Mouse (Mus musculus) right cerebral cortex, postnatal 4 days (tissue): ENCODE measurements around the gene Stard13.

Source experiments
- DNase-seq: peaks from one replicate; pipeline ENCODE4 v3.0.0-alpha.2; 2022

Stard13 gene

DNA sequence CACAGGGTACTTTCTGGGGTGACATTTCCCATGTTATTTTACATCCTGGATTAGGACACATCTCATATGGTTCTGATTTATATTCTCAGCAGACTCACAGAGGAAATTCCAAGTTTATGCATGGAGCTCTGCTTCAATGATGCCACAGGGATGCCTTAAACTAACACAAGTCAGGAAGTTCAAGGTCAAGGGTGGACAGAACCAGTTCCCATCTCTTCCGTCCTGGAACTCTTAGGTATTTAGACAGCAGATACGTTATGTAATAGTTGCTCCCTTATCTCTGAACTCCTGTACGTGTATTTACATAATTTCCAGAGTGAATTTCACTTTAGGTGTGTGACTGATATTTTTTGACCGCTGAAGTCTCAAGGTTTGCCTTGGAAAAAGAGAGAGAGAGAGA lies 130.4 kb downstream of the Stard13 start:
- no peak for DNase-seq

DNA sequence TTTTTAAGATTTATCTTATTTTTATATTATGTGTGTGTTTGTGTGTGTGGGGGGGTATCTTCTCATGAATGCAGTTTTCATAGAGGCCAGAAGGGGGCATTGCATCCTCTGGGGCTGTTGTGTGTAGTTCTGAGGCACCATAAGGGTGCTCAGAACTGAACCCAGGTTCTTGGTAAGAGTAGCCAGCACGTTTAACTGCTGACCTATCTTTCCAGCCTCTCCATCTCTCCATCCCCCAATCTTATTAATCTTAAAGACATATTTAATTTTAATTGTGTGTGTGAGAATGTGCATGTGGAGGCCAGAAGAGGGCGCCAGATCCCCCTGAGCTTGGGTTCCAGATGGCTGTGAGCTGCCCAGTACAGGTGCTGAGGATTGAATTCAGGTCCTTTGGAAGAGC lies 131.4 kb downstream of the Stard13 start:
- DNase-seq = no peak

DNA sequence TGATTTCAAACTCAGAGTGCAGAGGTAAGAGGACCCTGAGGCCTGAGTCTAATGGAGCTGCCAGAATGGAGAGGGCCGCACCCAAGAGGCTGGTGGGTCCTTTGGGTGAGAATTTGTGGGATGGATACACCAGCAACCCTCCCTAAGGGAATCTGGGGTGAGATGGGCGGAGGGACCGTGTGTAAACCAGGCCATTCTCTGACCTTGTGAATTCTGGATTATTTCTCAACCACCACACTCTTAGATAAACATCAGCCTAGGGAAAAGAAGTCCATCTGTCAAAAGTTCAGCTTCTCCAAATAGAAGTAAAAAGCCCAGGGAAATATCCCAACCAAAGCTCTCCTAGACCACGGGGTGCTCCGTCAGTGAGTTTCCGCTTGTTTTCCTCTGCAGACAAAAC lies 137.6 kb downstream of the Stard13 start:
- no peak for DNase-seq

DNA sequence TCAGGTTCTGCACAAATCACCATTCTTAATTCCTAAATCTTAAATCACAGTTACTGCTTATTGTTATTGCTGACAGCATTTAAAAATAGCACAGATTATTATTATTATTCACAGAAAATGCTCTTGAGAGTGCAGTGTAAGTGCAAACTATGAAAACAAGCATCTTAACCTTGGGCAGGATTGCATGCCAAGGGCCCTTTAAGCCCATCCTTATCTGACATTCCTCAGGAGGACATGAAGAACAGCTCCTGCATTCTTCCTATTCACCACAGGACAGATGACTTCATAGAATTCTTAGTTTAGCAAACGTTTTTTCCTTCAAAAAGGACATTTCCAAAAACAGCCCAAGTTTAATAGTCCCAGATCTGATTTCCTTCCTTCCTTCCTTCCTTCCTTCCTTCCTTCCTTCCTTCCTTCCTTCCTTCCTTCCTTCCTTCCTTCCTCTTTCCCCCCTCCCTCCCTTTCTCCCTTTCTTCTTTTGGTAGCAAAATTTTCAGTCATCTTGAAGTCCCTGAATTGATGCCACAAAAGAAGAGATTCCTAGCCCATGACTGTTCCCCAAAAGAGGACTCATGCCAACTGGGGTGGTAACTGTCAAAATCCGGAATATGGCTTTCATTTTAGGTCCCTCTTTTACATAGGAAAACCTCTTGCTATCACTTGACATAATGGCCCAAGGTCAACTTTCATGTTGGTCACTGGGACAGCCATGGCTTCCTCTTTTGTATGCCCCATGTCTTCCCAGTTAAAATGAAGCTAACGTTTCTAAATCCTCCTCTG lies 140.6 kb downstream of the Stard13 start:
- no peak for DNase-seq

DNA sequence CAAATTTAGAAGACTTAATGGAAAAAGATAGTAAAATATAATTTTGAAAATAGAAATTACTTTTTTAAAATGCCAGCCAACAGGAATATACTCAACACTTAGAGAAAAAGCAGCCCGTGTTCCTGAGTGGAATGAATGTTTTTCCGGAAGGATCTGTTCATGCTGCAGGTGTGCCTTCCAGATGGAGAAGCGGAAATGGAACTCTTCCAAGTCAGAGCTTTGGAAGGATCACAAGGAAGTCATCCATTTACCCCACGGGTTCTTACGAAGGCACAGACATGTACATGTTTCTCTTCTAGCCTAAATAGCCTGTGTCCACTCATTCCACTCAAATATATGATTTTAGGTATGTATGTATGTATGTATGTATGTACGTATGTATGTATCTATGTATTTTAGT lies 142.6 kb downstream of the Stard13 start:
- DNase-seq = no peak

DNA sequence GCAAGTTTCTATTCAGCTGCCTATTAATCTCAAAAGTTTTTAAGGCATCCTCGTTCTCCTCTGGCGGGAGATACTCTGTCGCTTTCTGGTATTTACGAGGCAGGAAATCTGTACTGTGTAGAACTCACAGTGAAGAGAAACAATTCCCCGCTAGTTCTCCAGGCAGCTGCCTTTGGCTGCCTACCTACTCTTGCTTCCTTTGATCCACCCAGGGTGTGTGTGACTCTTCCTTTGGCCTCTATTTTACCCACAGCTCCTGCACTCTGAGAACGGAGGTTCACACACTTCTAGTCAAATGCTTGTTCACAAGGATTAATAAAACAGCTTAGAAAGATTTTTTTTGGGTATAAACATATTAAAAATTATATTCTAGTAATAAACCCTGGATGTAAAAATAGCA lies 144.4 kb downstream of the Stard13 start:
- no peak for DNase-seq

DNA sequence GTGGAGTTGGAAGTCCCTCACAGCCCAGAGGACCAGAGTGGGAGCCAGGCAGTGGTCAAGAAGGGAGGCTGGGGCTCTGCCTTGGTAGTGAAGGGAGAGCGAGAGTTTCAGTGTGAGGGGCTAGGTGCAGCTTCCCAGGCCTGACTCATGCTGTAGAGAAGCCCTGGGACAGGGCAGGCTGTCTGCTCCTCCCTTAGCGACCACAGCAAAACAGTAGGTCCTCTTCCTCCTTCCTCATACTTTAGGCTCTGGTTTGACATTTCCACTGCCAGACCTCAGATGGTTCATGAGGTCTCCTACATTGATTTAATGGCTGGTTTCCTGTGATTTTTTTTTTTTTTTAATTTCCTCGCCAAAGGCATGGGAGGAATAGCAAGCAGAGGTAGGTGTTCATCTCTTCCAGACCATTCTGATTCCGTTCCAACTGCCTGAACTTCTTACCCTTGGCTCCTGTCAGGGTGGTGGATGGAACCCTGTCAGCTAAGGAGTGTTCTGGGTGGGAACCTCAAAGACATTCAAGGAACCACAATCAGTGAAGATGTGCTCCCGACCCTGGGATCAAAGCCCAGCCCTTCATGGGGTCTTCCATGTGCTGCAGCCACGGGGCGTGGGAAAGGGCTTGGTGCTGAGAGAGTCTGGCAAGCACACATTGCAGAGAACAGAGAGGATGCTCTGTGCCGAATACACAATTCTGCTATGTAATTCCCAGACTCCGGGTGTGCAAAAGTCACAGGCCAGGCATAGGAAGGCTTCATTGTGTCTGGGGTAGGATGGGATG lies 147.0 kb downstream of the Stard13 start:
- DNase-seq = no peak

DNA sequence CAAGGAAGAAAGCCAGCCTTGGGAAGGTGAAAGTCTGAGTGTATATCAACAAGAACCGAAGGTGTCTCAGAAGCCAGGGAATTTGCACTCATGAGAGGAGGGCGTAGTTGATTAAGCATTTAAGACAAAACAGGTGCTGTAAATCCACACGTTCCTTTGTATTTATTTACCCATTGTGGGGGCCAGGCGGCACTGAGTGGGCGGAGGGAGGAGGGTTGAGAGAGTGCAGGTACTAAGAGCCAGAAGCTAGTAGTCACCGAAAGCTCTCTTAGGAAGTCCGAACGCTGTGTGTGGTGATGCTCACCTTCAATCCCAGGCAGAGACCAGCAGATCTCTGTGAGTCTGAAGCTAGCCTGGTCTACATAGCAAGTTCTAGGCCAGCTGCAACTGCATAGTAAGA lies 147.9 kb downstream of the Stard13 start:
- DNase-seq = no peak

DNA sequence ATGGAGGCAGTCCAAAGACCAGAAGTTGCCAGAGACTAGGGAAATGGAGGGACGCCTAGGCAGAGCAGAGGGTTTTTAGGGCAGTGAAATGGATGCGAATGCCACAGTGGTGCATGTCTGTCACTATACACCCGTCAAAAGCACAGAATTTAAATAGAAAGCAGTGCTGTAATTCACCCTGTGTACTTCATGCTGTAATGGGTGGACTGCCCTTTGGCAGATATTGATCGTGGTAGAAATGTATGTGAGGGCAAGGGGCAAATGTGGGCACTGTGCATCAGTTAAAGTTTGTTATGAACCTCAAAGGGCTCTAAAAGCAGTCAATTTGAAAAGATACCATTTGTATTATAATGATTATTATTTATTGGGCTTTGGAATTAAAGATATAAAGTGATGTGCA lies 153.4 kb downstream of the Stard13 start:
- no peak for DNase-seq

DNA sequence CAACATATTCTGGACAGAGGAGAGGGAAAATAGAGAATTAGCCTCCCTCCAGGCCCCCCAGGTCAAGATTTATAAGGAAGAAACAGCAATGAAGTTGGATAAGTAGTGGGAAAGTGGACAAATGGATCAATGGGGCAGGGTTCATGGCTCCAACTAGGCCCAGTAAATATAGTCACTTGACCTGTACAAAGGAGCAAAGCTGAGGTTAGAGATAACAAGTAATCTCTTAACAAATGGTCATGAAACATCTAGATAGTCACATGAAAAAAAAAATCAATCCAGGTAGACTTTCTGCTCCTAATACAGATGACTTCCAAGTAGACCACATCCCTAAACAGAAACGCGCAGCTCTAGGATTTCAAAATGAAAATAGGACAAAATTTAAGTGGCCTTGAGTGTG lies 155.7 kb downstream of the Stard13 start:
- no peak for DNase-seq

DNA sequence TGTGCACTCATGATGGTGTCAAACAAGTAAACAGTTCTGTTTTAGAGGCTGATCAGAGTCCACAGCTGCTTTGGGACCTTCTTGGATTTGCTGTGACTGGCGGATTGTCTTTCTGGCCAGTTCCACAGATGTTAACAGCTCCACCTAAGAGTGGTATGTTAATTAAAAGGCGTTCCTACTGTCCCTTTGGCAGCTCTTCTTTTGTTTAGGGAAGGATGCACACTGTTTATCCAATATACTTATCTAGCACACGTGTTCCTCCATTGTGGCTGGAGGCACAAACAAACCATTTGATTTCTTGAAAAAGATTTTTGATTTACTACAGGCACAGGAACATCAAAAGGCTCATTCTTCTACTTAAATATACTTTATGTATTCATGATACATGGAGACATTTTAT lies 156.7 kb downstream of the Stard13 start:
- DNase-seq = no peak

DNA sequence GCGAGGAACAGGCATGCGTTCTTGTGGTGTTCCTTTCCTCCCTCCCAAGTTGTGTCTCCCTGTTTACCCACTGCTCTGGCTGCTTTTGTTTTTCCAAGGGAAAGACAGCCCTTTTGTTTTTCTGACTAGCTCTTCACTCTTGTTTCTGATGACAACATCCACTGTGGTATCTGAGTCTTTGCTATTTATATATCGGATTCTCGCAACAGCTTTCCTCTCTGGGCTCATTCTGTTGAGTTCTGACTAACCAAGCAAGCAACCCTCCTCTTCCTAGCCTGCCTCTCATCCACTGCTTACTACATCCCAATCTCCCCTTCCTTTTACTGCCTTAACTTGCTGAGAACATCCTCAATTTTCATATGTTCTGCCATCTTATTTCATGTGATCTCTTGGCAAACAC lies 159.4 kb downstream of the Stard13 start:
- no peak for DNase-seq

DNA sequence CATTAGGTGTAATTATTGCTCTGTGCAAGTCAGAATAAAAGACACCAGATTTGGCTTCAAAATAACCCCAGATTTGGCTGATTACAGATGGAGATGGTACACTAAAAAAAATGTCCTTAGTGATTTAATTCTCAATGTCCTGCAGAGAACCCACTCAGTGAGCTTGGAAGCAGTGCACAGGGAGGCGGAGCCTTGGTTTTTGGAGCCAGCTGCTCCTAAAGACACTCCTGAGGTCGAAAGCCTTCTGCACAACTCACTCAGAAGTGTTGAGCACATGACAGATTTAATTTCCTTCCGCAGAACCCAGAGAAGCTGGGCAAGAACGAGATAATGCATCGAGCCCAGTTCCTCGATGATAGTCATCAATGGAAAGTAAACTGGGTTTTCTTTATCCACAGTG lies 162.2 kb downstream of the Stard13 start:
- no peak for DNase-seq

DNA sequence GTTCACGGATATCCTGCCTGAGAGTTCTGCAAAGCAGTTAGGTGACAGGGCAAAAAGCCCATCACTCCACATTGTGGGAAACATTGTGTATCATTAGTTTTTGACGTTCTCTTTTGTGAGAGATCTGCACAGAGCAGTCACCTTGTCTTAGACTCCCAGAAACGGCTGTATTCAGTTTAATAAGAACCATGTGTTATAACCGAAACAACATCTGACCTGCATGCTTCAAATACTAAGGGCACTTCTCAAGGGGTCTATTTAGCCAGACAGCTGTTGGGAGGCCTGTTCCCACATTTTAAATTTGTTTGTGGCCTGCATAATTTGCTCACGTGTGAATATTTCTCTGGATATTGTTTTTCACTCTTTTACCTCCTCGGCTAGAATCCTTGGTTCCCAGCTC lies 162.7 kb downstream of the Stard13 start:
- no peak for DNase-seq

DNA sequence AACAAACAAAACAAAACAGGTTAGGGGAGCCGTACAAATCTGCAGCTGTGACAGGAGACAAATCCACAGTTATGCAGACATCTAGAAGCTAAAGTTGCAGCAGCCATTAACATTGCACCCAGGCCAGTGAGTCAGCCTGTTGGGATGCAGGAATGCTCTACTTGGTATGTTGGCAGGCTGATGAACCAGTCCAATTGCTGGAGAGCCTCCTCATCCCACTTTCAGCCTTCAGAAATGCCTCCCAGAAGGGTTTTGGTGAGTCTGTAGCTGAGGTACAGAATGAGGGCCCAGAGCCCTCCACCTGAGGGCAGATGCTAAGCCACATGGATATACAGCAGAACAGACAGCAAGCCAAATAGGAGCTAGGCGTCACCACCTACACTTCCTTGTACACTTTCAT lies 164.1 kb downstream of the Stard13 start:
- DNase-seq = no peak

DNA sequence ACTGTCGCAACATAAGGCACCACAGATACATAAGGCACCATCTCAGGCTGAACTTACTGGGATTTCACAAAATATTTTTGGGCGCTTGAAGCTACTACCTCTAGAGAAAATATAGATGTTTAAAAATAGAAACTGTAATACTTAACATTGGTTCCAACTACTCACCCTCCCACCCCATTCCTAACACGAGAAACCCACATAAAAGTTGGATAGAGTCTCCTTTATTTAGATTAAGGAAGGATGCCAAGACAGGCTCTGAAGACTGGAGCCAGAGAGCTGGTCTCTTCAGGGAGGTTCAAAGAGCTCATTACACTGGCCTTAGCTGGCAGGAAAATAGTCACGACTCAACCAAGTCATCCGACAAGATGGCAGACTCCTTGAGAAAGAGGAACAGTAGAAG lies 167.6 kb downstream of the Stard13 start:
- DNase-seq = no peak

DNA sequence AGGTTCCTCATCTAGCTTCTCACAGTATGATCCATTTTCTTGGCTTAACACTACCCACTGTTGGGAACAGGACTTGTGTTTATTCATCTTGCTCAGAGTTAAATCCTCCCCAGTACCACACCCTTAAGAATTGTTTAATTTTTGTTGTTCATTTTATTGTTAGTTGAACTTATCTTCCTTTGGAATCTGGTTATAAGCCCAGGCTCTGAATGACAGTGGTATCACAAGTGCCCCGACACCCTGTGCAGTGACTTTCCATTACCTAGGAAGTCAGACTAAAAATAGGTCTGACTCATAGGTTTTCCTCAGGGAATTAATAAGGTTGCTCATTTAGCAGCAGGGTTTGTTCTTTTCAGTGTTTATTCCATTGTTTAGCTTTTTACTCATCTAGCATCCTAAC lies 168.4 kb downstream of the Stard13 start:
- no peak for DNase-seq

DNA sequence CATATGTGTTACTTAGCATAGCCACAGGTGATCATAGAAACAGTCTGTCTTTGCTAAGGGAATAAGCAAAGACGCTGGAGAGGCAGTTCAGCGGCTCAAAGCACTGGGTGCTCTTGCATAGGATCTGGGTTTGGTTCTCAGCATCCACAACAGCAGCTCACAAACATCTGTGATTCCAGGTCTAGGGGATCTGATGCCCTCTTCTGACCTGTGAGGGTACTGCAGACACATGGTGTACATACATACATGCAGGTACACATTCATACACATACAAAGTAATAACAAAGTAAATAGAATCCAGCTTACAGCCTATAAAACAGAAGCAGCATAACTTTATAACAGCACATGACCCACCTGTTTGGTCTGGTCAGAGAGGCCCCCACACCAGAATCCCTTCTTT lies 171.7 kb downstream of the Stard13 start:
- DNase-seq = no peak

DNA sequence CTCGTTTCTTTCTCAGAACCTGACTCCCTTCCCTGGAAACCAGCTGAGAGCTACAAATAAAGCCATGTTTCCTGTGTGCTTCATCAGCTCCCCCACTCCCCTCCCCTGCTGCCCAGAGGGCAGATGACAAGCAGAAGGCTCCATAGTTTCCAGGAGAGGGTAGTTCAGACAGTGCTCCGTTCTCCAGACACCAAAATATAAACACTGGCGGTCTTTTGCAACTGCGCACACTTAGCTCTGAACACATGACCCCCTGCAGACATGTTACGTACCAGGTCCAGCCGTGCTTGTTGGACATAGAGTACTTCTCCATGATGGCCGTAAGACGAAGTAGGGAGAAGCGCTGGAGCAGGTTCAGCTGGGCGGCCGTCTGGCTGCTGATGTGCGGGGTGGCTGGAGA lies 173.2 kb downstream of the Stard13 start:
- no peak for DNase-seq

DNA sequence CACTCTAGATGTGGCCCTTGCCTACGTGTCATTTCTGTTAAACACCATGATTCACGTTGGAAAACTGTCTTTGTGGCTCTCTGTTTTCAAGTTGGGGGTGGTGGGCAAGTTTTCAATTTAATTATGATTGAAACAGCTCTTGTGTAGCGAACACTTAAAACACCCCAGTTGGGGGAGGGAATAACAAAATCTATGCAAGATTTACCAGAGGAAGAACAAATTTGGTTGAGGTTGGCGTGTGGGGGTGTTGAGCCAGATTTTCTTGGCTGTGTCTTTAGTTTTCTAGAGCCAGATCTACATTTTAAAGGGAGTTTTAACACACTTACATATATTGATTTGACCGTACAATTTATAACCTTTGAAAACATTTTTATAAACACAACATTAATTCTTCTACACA lies 173.9 kb downstream of the Stard13 start:
- no peak for DNase-seq

DNA sequence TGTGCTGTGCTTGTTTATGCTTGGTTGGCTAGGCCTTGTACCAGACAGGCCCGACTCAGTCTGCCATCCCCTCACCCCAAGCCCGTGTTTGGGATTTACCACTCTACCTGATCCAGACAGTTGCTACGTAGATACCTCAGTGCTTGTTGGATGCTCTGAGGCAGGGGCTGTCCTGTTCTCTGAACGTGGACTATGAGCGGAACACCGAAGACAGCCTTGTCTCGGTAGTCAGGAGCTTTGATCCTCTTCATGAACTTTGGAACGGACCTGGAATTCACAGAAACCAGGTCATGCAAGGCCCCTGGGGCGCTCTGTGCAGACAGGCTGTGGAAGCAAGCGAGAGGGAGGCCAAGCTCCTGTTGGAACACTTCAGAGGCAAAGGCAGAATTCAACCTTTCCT lies 174.3 kb downstream of the Stard13 start:
- no peak for DNase-seq

DNA sequence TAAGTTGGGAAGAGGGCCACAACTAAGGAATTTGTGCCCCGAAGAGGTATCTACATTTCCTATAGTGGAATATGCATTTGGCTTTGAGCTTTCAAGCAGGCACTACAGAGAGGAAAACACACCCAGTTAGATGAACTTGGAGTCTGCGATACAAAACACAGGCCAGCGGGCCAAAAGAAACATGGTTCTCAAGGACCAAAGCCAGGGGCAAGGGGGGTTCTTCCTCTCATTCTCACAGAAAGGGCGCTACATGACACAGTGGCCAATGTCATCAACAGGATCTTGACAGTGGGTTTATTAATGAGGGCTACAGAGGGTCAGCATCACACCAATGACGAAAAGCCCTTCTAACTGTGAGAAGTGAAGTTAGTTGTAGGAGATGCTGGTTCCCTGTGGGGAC lies 175.9 kb downstream of the Stard13 start:
- no peak for DNase-seq

DNA sequence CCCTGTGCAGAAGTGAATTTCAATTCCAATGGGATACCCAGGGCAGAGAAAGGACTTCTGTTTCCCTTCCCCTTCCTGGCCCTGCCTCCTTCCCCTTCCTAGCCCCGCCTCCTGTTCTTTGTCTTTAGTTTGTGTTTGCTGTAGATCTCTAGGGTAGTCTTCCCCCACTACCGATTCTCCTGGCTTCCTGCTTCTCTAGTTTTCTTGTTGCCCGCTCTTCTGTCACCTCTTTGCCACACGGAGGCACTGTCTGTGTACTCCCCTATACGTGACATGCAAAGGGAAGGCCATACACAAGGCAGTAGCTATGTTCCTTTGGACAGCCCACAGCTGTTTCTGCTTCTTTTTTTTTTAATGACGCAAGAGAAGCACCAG lies 176.7 kb downstream of the Stard13 start:
- DNase-seq = no peak

DNA sequence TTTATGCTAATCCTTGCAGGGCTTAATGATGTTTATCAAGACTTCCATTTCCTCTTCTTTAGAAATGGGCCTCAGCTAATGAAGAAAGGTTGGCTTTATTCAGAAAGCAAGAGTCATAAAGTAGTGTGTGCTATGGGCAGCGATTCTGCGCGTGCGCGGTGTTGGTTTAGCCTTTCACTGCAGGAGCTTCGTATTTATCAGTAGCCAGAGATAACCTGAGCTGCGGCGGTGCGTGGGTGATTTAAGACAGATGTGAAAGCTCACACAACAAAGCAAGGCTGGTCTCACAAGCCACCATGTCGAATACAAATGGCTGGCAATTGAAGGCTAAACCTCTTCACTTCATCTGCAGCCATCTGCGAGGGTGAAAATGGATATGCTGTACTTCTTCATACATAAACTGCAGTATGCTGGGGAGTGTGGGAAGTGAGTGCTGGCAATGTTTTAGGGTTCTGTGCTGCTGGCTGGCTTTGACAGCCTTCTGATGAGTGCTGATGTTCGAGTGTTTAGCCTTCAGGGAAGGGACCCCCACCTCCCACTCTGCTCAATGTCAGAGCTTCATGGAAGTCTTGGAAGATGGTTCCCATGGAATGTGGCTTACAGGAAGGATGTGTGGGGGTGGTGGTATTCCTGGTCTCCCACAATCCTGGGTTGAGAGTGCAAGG lies 177.2 kb downstream of the Stard13 start:
- no peak for DNase-seq
